Mouse (Mus musculus) pancreas, adult 10 weeks (tissue): Measurements from ENCODE around the gene Cntrob. TPM values are rescaled to one million over a fixed set of nuclear protein-coding genes. Genes with fewer than 3 reads are reported as not detected.

Source experiments
- polyA plus RNA-seq: library from polyadenylated mRNA; stranded (reverse); fragments of 350-450 nt; fragmentation: Illumina TruSeq; extraction: RNeasy Lipid Tissue Mini Kit (QIAGEN cat#74804); gene quantifications from one replicate; pipeline ENCODE4 v1.2.3, GENCODE M21; 2015; ENCODE audit warnings: low read depth, low replicate concordance; ENCODE audit not compliant: insufficient read depth

Gene Cntrob
- 3.1 TPM for polyA plus RNA-seq

GRCm38 (mm10) chr11:69323667-69324111, at the start of gene Cntrob, which contains the start of gene Trappc1:
Gene Cntrob, minus strand, starts transcription at chr11:69323775.
Gene Trappc1, plus strand, starts transcription at chr11:69323980.

GRCm38 (mm10) chr11:69369215-69369989, 45.8 kb upstream of the Cntrob start, which contains the start of gene Chd3:
Gene Chd3, minus strand, starts transcription at chr11:69369406.

GRCm38 (mm10) chr11:69340161-69341131, 16.9 kb upstream of the Cntrob start, which contains the start of gene Rnf227:
Gene Rnf227, plus strand, starts transcription at chr11:69340461.

GRCm38 (mm10) chr11:69325628-69326407, 2.2 kb upstream of the Cntrob start, which contains the start of gene Kcnab3:
Gene Kcnab3, plus strand, starts transcription at chr11:69326258.

Other genes with a start within 250 kb of the Cntrob start
- 45.5 TPM for gene Vamp2, start 235.3 kb downstream of the Cntrob start, polyA plus RNA-seq
- gene Per1, start 228.6 kb downstream of the Cntrob start, polyA plus RNA-seq, result 11.2 TPM
- gene Hes7, start 203.4 kb downstream of the Cntrob start, polyA plus RNA-seq, result not detected
- gene 9130213A22Rik, start 201.2 kb downstream of the Cntrob start, polyA plus RNA-seq, result not detected
- not detected for gene Aloxe3, start 197.9 kb downstream of the Cntrob start, polyA plus RNA-seq
- gene Alox12b, start 166.8 kb downstream of the Cntrob start, polyA plus RNA-seq, result not detected
- gene Alox8, start 125.9 kb downstream of the Cntrob start, polyA plus RNA-seq, result not detected
- not detected for gene Gucy2e, start 86.7 kb downstream of the Cntrob start, polyA plus RNA-seq
- gene Trappc1, start 205 bp upstream of the Cntrob start, polyA plus RNA-seq, result 24.2 TPM
- 2.4 TPM for gene Kcnab3, start 2.5 kb upstream of the Cntrob start, polyA plus RNA-seq
- gene Rnf227, start 16.7 kb upstream of the Cntrob start, polyA plus RNA-seq, result 0.90 TPM
- 20.2 TPM for gene Chd3, start 45.6 kb upstream of the Cntrob start, polyA plus RNA-seq
- gene Naa38, start 71.7 kb upstream of the Cntrob start, polyA plus RNA-seq, result 38.8 TPM
- gene Cyb5d1, start 71.9 kb upstream of the Cntrob start, polyA plus RNA-seq, result 7.7 TPM
- gene Tmem88, start 74.5 kb upstream of the Cntrob start, polyA plus RNA-seq, result 12.1 TPM
- 6.6 TPM for gene Kdm6b, start 89.9 kb upstream of the Cntrob start, polyA plus RNA-seq
- gene Dnah2, start 225.3 kb upstream of the Cntrob start, polyA plus RNA-seq, result 0.07 TPM
- 1.1 TPM for gene Efnb3, start 236.4 kb upstream of the Cntrob start, polyA plus RNA-seq